Mouse (Mus musculus) ES-E14 (cell line): ENCODE results near the gene Zfp382. TPM values are rescaled to one million over a fixed set of nuclear protein-coding genes. Genes with fewer than 3 reads are reported as not detected.

Source experiments
- DNase-seq: peaks from one replicate; pipeline ENCODE4 v3.0.0-alpha.2; 2013; ENCODE audit warnings: low read depth, low spot score
- H3K27ac ChIP-seq: 2 replicates; pipeline ENCODE4 v1.5.1; 2012; ENCODE audit warnings: low read depth, mild to moderate bottlenecking, low read length, moderate library complexity, mixed read lengths; ENCODE audit not compliant: poor library complexity, insufficient read depth, severe bottlenecking
- H3K36me3 ChIP-seq: 2 replicates; pipeline ENCODE4 v1.6.1; 2012; ENCODE audit warnings: mild to moderate bottlenecking, low read length, moderate library complexity, mixed read lengths; ENCODE audit not compliant: control insufficient read depth, poor library complexity, insufficient read depth, severe bottlenecking
- H3K4me1 ChIP-seq, 2 experiments: fragments of 150-350 bp in 1 of 2; sonication (generic) in 1 of 2; 2 replicates each; pipeline ENCODE4 v1.6.1; 2012; ENCODE audit warnings: low read length in 2 of 2, mild to moderate bottlenecking in 1 of 2, mixed read lengths in 1 of 2; ENCODE audit not compliant: control insufficient read depth in 2 of 2, insufficient read depth in 2 of 2, poor library complexity in 1 of 2
- H3K4me3 ChIP-seq, 2 experiments: fragments of 150-350 bp in 1 of 2; sonication (generic) in 1 of 2; 2 replicates each; pipeline ENCODE4 v1.5.1; 2012; ENCODE audit warnings: low read length in 2 of 2, low read depth in 1 of 2, mild to moderate bottlenecking in 1 of 2, mixed read lengths in 1 of 2; ENCODE audit not compliant: insufficient read depth in 1 of 2, poor library complexity in 1 of 2, severe bottlenecking in 1 of 2
- H3K9ac ChIP-seq: 2 replicates; pipeline ENCODE4 v1.6.1; 2012; ENCODE audit warnings: low read depth, mild to moderate bottlenecking, low read length, mixed read lengths; ENCODE audit not compliant: poor library complexity, insufficient read depth, severe bottlenecking
- H3K9me3 ChIP-seq: fragments of 150-350 bp; sonication (generic); 2 replicates; pipeline ENCODE4 v1.6.1; 2012; ENCODE audit warnings: low read depth, mild to moderate bottlenecking, low read length; ENCODE audit not compliant: control insufficient read depth, insufficient read depth
- CHD2 ChIP-seq: IDR thresholded peaks from 2 replicates; pipeline ENCODE4 v1.6.1; 2014; ENCODE audit warnings: mild to moderate bottlenecking, low read depth, low read length, inconsistent platforms
- HCFC1 ChIP-seq: IDR thresholded peaks from 2 replicates; pipeline ENCODE4 v1.6.1; 2012; ENCODE audit warnings: low read length, inconsistent platforms, borderline replicate concordance; ENCODE audit not compliant: insufficient read depth
- MAFK ChIP-seq: IDR thresholded peaks from 2 replicates; pipeline ENCODE4 v1.6.1; 2014; ENCODE audit warnings: mild to moderate bottlenecking, low read depth, low read length, inconsistent platforms; ENCODE audit not compliant: insufficient read depth
- ZC3H11A ChIP-seq: IDR thresholded peaks from 2 replicates; pipeline ENCODE4 v1.6.1; 2012; ENCODE audit warnings: low read depth, mild to moderate bottlenecking, inconsistent platforms, low read length, borderline replicate concordance
- ZNF384 ChIP-seq: IDR thresholded peaks from 2 replicates; pipeline ENCODE4 v1.6.1; 2012; ENCODE audit warnings: low read depth, low read length, inconsistent platforms
- in situ Hi-C, 2 experiments: fragments of 600-800 bp; cut with MboI; formaldehyde crosslinking; loops; one replicate each; pipeline ENCODE4 v1.15.1; 2025; ENCODE audit warnings: low sequenced_read_pairs in 2 of 2, inconsistent platforms in 1 of 2; ENCODE audit not compliant: unreplicated experiment in 2 of 2
- total RNA-seq: library from RNA; depleted of rRNA; stranded (reverse); fragments of 300-350 nt; gene quantifications from 2 replicates; pipeline ENCODE4 v1.2.3, GENCODE M21; 2012

Gene Zfp382
- total RNA-seq, 1 experiment, result 5.3 TPM

DNA sequence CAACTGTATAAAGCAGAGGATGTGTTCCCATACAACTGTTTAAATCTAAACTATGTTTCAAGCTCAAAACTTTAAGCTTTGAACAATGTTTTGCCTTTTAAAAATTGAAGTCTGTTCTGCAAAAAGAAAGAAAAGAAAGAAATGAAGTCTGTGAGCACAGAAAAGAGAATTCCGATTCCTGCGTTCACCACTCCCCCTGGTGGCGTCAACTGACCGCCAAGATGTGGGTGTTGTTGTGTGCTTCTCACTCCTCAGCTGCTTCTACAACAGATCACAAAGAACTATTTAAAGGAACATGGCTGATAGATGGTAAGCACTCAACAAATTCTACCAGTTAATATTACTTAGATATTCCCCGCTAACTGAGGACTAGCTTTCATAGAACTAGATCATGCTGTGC is 41.4 kb downstream of the Zfp382 start:
- Histone ChIP-seq H3K9me3 (0 out of 2 replicates have a peak, but pooled peaks cover 3% of the 10 kb centered on the region), H3K9ac (no peak overlapping the region), H3K4me3 (0 out of 4 replicates have a peak overlapping the region, but pooled peaks of 1 of the 2 experiments have one; percentile 8), H3K27ac (no peak overlapping the region), H3K4me1 (peaks cover 0 to 4% of the 10 kb centered on the region in 2 experiments; a peak in 1 of 4 replicates), H3K36me3 (peaks cover 27% of the 10 kb centered on the region)
- no peak for TF ChIP-seq ZNF384
- no peak for TF ChIP-seq MAFK
- no peak for TF ChIP-seq ZC3H11A
- no peak for TF ChIP-seq CHD2
- no peak for TF ChIP-seq HCFC1
- no peak for DNase-seq
- in situ Hi-C loops, result no loop called here

DNA sequence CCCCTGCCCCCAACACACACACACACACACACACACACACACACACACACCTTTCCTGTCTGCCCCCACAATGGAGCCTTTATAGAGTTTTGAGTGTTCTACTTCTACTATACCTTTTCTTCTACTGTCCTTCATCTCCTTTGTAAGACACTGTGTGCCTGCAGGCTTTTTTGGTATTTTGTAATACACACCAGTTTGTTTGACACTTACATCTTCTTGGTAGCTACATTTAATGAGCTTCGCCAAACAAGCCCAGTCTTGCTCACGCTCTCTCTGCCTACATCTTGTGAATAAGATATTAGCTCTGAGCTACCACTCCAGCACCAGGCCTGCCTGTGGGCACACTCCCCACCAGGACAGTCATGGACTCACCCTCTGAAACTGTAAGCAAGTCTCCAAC is 43.0 kb downstream of the Zfp382 start:
- TF ChIP-seq MAFK (no peak), ZNF384 (no peak), HCFC1 (no peak), CHD2 (no peak), ZC3H11A (no peak)
- Histone ChIP-seq H3K9me3 (0 out of 2 replicates have a peak, but pooled peaks cover 3% of the 10 kb centered on the region), H3K9ac (no peak overlapping the region), H3K36me3 (peaks cover 21% of the 10 kb centered on the region), H3K4me1 (peaks cover 0 to 4% of the 10 kb centered on the region in 2 experiments; a peak in 1 of 4 replicates), H3K4me3 (no peak overlapping the region), H3K27ac (no peak overlapping the region)
- in situ Hi-C loops, result no loop called here
- no peak for DNase-seq

DNA sequence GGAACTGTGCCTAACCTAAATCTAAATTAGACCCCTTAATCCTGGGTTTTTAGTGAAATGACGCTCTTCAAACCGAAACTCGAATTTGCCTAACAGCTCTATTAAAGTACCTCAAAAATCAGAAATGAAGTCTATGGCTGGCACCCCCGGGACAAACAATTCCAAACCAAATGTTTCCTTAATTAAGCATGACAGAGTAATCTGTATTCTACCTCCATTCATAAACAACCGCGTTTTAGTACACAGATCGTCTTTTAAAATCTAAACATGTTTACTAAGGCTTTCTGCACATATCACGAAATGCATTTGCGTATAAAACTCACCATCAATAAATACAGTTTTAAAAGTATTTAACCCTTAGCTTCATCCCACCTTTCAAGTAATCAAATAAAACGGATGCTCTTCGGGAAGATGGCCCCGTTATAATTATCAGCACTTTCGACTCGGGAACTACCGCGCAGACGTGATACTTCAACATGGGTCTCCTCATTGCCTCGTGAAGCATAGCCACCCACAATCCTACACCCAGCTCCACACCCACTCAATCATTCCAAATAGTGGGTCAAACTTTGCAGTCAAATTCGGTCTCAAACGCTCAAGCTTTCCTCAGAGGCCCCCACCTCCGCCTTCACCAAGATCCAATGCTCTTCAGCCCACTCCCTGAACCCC is 47.3 kb downstream of the Zfp382 start:
- Histone ChIP-seq H3K9me3 (no peaks in the 10 kb centered on the region), H3K9ac (peak overlapping the region; percentile 89), H3K36me3 (no peaks in the 10 kb centered on the region), H3K4me3 (peak overlapping the region; percentile 96 to 98), H3K4me1 (peaks cover 0 to 6% of the 10 kb centered on the region in 2 experiments; a peak in 1 of 4 replicates), H3K27ac (peak overlapping the region; percentile 25; the same call in 1 of the 2 replicates)
- in situ Hi-C loops, result no loop called here
- TF ChIP-seq HCFC1, result no peak
- TF ChIP-seq CHD2, result no peak
- no peak for TF ChIP-seq ZC3H11A
- TF ChIP-seq ZNF384, result no peak
- TF ChIP-seq MAFK, result no peak
- DNase-seq, result no peak

DNA sequence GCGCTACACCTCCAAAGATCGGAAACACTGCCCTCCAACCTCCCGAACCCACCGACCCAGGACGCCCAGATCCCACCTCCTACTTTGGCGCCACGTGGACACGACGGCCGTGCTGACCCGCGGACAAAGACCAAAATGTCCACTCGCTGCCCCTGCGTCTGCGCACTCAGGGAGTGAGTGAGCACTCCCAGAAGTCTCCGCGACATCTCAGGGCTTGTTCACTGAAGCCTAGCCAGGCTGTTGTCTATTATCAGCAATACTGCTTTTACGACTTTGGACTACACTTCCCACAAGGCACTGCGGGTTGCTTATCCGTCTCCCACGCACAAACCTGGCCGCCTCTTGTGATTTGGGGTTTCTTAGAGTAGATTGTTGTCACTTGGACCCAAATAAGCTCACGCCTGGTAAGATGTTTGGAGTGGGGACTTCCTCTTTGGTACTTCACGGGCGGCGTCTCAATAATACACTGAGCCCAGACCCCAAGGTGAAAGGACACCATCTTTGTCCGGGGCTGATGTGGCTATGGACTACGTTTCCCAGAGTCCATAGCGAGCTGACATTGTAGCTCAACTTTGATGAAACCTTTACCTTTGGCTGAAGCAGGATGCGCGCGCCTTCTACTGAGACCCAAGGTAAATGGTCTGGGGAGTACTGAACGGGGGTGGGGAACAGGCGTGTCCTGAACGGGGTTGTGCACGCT is 48.0 kb downstream of the Zfp382 start, which contains the start of gene Zfp146:
TSS of gene Zfp146 (minus strand) at position 168 of the 700 bp plus-strand sequence.
- DNase-seq, result peak; percentile 91
- Histone ChIP-seq H3K4me3 (peak within 1 kb of the TSS; percentile 96 to 98), H3K4me1 (peaks cover 0 to 6% of the 10 kb centered on the region in 2 experiments; a peak in 1 of 4 replicates), H3K27ac (peak within 1 kb of the TSS; percentile 69), H3K9ac (peak within 1 kb of the TSS; percentile 89), H3K9me3 (no peaks in the 10 kb centered on the region), H3K36me3 (no peaks in the 10 kb centered on the region)
- no peak for TF ChIP-seq ZNF384
- 0 out of 2 replicates have a peak, but pooled peaks have one; percentile 28 for TF ChIP-seq MAFK
- TF ChIP-seq ZC3H11A, result no peak
- TF ChIP-seq HCFC1, result peak; percentile 90
- TF ChIP-seq CHD2, result no peak
- in situ Hi-C loops, result no loop called here
